Mouse (Mus musculus): ENCODE data around the gene Asb7. TPM values are rescaled to one million over a fixed set of nuclear protein-coding genes. Genes with fewer than 3 reads are reported as not detected.

Gene Asb7
- polyA plus RNA-seq, 1 experiment from 2014 or later = 9.9 TPM

DNA sequence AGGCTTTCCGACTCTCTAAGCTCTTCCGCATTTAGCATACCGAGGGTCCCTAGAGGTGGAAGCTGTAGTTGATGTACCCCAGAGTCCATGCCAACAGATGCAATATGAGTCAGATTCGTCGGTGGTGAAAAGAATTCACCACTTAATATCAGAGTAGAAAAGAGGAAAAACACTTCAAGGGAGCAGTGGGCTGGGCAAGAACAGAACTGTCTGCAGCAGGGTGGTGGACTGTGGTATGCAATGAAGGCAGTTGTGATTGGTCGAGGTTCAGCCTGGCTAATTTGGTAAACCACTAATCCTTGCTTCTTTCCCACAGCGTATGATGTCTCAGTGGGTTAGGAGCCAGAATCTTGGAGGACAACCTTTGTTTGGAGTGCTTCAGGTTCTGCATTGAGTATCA is 13.3 kb upstream of the Asb7 start:
- Histone ChIP-seq H3K4me2 (no peak overlapping the region), H3K36me3 (peaks cover 67% of the 10 kb centered on the region), H3K27me3 (replicated peaks) (no peaks in the 10 kb centered on the region), H3K4me3 (no peak overlapping the region), H3K9me3 (no peaks in the 10 kb centered on the region), H3K27ac (replicated peaks) (no peak overlapping the region), H3K4me1 (peaks cover 3% of the 10 kb centered on the region; the same call in 1 of the 2 replicates), H3K9ac (no peak overlapping the region)
- WGBS = 79% methylated on average over 7 of the region's 7 CpGs
- no peak for ATAC-seq (ENCODE audit: extremely low read depth, insufficient number of reproducible peaks, low FRiP score, low TSS enrichment)

DNA sequence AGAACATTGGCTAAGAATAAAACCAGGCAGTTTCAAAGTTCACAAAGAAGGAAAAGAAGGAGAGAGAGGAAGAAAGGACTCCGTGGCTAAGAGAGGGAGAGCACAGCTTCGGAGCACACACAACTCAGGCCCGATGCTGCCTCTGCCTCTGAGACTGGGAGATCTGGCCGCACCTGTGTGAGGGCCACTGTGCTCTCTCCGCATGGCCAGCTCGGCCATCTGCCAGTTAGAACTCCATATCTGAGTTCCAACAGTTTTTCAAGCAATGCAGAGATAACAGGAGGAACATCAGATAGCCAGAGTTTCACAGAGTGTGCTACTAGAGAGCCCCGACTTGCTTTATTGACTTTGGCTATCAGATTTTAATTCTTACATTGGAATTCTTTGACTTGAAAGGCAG is 5.1 kb upstream of the Asb7 start:
- no peak overlapping the region for H3K4me3 ChIP-seq
- peaks cover 15% of the 10 kb centered on the region for H3K4me1 ChIP-seq
- no peak overlapping the region for H3K4me2 ChIP-seq
- H3K27ac ChIP-seq (replicated peaks) = no peak overlapping the region
- 44% methylated on average over 7 of the region's 7 CpGs for WGBS
- no peaks in the 10 kb centered on the region for H3K9me3 ChIP-seq
- no peaks in the 10 kb centered on the region for H3K27me3 ChIP-seq (replicated peaks)
- no peak overlapping the region for H3K9ac ChIP-seq
- no peak for ATAC-seq (ENCODE audit: extremely low read depth, insufficient number of reproducible peaks, low FRiP score, low TSS enrichment)
- peaks cover 27% of the 10 kb centered on the region for H3K36me3 ChIP-seq

DNA sequence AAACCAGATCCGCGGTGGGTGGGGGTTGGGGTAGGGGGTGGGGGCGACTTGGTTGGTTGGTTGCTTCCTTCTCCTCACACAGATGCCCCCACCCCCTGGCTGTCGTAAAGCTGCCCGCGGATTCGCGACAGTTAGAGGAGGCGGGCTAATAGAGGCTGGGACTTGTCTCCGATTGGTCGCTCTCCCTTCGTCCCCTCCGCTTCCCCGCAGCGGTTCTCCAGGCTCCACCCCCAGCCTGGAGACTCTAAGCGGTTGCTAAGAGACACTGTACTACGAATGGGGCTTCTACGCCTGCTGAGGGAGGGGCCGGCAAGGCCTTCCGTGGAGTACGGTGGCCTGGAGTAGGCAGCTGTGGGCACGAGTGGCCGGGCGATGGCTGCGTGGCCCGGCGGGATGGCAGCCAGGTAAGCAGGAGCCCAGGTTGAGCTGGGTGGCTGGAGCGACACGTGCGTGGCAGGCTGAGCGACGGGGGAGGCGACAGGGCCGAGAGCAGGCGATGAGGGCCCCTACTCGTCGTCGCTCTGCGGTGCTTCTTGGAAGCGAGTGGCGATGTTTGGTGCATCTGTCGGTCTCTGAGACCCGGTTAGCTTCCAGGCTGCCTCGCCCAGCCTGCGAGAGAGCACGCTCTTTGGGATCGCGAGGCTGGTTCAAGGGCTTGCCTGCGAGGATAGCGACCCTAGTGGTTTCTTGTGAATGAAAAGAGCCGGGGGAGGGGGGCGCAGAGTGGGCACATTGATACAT is 394 bp upstream of the Asb7 start, which contains the start of gene Lins1:
Gene Lins1, plus strand, starts transcription at position 270 of the 741 bp plus-strand sequence.
- under 1% methylated on average over 52 of the region's 52 CpGs for WGBS
- Histone ChIP-seq H3K27me3 (replicated peaks) (no peaks in the 10 kb centered on the region), H3K4me1 (peaks cover 20% of the 10 kb centered on the region), H3K27ac (replicated peaks) (peak within 1 kb of the TSS; percentile 81), H3K4me2 (peak within 1 kb of the TSS; percentile 98), H3K9ac (peak within 1 kb of the TSS; percentile 94), H3K9me3 (no peaks in the 10 kb centered on the region), H3K36me3 (peaks cover 17% of the 10 kb centered on the region), H3K4me3 (peak within 1 kb of the TSS; percentile 68)
- peak; percentile 99 for ATAC-seq (ENCODE audit: extremely low read depth, insufficient number of reproducible peaks, low FRiP score, low TSS enrichment)

DNA sequence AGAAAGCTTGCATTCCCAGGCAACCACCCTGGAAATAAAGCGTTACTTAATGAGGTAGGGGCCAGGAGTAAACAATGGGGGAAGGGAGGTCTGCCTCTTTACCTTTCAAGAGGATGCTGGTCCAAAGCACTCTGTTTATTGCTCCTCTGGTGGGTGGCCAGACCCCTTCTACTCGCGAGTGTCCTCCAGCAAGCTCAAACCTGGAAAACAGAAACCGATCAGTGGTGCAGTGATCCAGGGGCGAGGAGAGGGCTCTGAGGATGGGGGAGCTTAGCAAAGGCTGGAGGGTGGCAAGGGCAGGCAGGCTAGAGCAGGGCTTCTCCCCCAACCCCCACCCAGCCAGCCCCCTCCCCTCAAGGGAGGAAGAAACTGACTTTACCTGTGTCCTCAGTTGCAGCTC is 675 bp downstream of the Asb7 start:
- H3K4me3 ChIP-seq = peak overlapping the region; percentile 68
- H3K27ac ChIP-seq (replicated peaks) = peak overlapping the region; percentile 73
- no peak for ATAC-seq (ENCODE audit: extremely low read depth, insufficient number of reproducible peaks, low FRiP score, low TSS enrichment)
- no peaks in the 10 kb centered on the region for H3K9me3 ChIP-seq
- H3K4me2 ChIP-seq = peak overlapping the region; percentile 98
- H3K27me3 ChIP-seq (replicated peaks) = no peaks in the 10 kb centered on the region
- H3K4me1 ChIP-seq = peaks cover 17% of the 10 kb centered on the region
- H3K36me3 ChIP-seq = peaks cover 23% of the 10 kb centered on the region
- peak overlapping the region; percentile 94 for H3K9ac ChIP-seq
- WGBS = under 1% methylated on average over 5 of the region's 5 CpGs

DNA sequence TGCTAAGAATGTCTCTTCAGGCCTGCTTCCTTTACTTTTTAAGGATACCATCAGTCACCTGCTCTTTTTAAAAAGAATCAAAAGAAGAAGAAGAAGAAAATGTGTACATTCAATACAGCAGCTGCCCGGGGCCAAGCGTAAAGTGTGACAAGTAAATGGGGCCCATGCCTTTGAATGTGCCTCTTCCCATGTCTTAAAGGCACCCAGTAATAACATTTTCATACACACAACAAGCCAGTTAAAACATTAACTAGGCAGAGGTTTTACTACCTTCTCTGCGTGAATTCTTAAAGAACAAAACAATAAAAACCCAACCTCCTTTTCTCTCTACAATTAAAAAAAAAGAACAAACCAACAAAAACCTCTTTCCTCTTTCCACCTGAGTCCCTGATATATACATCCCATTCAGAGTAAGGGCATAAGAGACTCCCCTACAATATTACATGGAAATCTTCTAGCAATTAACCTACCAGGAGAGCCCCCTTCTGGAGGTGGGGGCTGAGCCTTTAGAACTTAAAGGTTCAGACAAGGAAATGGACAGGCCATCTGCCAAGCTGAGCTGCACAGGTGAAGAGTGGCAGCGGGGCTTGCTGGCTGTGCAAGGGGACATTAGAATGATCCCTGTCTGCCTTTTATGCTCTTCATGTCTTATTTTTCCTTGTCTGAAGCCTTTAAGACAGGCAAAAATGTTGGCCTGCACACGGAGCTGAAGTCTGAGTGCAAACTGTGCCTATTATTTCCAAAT is 7.1 kb downstream of the Asb7 start:
- no peak for ATAC-seq (ENCODE audit: extremely low read depth, insufficient number of reproducible peaks, low FRiP score, low TSS enrichment)
- Histone ChIP-seq H3K4me1 (no peaks in the 10 kb centered on the region), H3K9me3 (no peaks in the 10 kb centered on the region), H3K27ac (replicated peaks) (no peak overlapping the region), H3K4me2 (no peak overlapping the region), H3K27me3 (replicated peaks) (no peaks in the 10 kb centered on the region), H3K4me3 (no peak overlapping the region), H3K9ac (no peak overlapping the region), H3K36me3 (peaks cover 82% of the 10 kb centered on the region)
- 90% methylated on average over 5 of the region's 5 CpGs for WGBS

DNA sequence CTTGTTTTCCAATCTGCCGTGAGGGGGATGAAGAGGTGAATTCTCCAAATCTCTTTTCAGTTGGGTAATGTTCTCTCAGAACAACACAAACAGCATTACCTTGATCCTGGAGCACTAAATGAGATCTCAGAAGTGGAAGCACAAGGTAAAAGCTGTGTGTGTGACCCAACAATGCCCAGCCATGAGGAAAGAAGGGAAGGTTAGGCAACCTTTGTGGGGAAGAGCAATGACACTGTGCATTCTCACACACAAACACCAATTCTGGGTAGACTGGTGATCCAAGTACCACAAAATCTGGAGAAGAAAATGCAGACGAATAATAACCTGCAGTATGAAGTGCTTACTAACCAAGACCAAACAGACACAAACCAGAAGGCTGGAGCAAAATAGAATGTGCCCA is 13.6 kb downstream of the Asb7 start:
- Histone ChIP-seq H3K4me3 (no peak overlapping the region), H3K4me1 (peaks cover 9% of the 10 kb centered on the region), H3K4me2 (no peak overlapping the region), H3K36me3 (peaks cover 99% of the 10 kb centered on the region), H3K9ac (no peak overlapping the region), H3K27me3 (replicated peaks) (no peaks in the 10 kb centered on the region), H3K27ac (replicated peaks) (no peak overlapping the region), H3K9me3 (no peaks in the 10 kb centered on the region)
- ATAC-seq (ENCODE audit: extremely low read depth, insufficient number of reproducible peaks, low FRiP score, low TSS enrichment) = no peak
- 75% methylated on average over 2 of the region's 2 CpGs for WGBS

DNA sequence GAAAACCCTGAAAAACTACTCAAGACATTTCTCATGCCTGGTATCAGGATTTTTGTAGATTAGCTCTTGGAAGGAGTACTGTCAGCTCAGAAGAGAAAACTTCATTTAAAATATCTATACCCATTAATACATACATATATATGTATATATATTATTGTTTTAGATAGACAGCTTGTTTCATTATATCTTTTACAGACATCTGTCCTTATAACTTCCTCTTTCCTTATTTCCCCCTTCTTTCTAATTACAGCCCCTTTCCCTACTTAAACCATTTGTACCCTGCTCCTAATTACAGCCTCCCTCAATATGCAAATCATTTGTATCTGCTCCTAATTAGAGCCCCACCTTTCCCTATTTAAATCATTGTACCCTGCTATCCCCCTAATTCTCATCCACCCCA is 22.3 kb downstream of the Asb7 start:
- Histone ChIP-seq H3K36me3 (peaks cover 53% of the 10 kb centered on the region), H3K9me3 (peaks cover 10% of the 10 kb centered on the region), H3K4me1 (no peaks in the 10 kb centered on the region), H3K9ac (no peak overlapping the region), H3K4me2 (no peak overlapping the region), H3K27me3 (replicated peaks) (no peaks in the 10 kb centered on the region), H3K4me3 (no peak overlapping the region), H3K27ac (replicated peaks) (no peak overlapping the region)
- ATAC-seq (ENCODE audit: extremely low read depth, insufficient number of reproducible peaks, low FRiP score, low TSS enrichment) = no peak

DNA sequence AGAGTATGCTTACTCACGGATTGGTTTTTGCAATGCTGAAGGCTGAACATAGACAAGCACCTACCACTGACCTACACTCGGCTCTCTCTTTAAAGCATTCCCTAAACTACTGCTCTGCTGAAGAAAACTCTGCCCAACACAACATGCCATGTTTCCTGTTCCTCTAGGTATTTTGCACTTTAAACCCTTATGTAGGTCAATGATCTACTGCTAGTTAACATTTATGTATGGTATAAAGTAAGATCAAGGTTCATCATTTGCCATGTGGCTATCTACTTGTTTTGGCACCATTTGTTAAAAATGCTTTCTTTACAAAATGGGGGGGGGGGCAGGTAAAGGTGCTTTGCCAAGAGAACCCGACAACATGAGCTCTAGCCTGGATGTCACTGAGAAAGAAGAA is 25.8 kb downstream of the Asb7 start:
- WGBS = 80% methylated on average over 3 of the region's 3 CpGs
- Histone ChIP-seq H3K4me2 (no peak overlapping the region), H3K27ac (replicated peaks) (no peak overlapping the region), H3K36me3 (peaks cover 39% of the 10 kb centered on the region), H3K4me1 (peaks cover 8% of the 10 kb centered on the region; the same call in 1 of the 2 replicates), H3K9me3 (peaks cover 6% of the 10 kb centered on the region), H3K9ac (no peak overlapping the region), H3K27me3 (replicated peaks) (no peaks in the 10 kb centered on the region), H3K4me3 (no peak overlapping the region)
- ATAC-seq (ENCODE audit: extremely low read depth, insufficient number of reproducible peaks, low FRiP score, low TSS enrichment) = no peak

DNA sequence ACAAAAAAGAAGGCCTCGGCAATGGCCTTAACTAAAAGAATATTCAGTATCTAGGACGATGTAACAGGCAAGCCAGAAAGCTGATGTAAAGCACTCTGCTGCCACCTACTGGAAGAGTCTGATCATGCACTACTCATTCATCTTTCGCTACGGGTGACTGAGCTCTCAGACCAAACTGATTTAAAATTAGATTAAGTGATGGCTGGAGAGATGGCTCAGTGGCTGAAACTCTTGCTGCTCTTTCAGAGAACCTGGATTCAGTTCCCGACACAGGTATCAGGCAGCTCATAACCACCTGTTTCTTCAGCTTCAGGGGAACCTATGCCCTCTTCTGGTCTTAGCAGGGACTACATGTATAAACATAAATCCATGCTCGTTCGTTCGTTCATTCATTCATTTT is 27.8 kb downstream of the Asb7 start:
- no peak overlapping the region for H3K27ac ChIP-seq (replicated peaks)
- H3K27me3 ChIP-seq (replicated peaks) = no peaks in the 10 kb centered on the region
- no peaks in the 10 kb centered on the region for H3K9me3 ChIP-seq
- H3K9ac ChIP-seq = no peak overlapping the region
- peak overlapping the region; percentile 64 for H3K4me2 ChIP-seq
- 18% methylated on average over 8 of the region's 8 CpGs for WGBS
- H3K4me1 ChIP-seq = peaks cover 8% of the 10 kb centered on the region; the same call in 1 of the 2 replicates
- ATAC-seq (ENCODE audit: extremely low read depth, insufficient number of reproducible peaks, low FRiP score, low TSS enrichment) = no peak
- peak overlapping the region; percentile 47 for H3K4me3 ChIP-seq
- H3K36me3 ChIP-seq = peaks cover 45% of the 10 kb centered on the region

DNA sequence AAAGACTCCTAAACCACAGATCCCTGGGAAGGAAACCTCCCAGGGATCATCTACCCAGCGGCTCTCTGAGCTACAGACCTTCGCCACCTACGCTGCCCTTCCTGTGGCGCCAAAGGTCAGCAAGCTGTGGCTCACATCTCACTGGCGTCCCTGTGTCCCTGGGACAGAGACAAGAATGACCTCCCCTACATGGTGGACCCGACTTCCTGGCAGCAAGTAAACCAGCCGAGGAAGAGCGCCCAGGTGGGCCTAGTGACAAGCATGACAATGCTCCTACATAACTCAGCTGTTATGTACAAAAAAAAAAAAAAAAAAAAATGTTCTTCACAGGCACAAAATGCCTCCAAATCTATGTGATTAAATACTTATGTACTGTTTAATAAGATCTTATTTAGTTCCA is 28.4 kb downstream of the Asb7 start:
- ATAC-seq (ENCODE audit: extremely low read depth, insufficient number of reproducible peaks, low FRiP score, low TSS enrichment) = no peak
- Histone ChIP-seq H3K9me3 (no peaks in the 10 kb centered on the region), H3K27me3 (replicated peaks) (no peaks in the 10 kb centered on the region), H3K4me2 (no peak overlapping the region), H3K9ac (no peak overlapping the region), H3K4me3 (no peak overlapping the region), H3K4me1 (peaks cover 8% of the 10 kb centered on the region; the same call in 1 of the 2 replicates), H3K36me3 (peaks cover 45% of the 10 kb centered on the region), H3K27ac (replicated peaks) (no peak overlapping the region)
- 76% methylated on average over 8 of the region's 8 CpGs for WGBS

DNA sequence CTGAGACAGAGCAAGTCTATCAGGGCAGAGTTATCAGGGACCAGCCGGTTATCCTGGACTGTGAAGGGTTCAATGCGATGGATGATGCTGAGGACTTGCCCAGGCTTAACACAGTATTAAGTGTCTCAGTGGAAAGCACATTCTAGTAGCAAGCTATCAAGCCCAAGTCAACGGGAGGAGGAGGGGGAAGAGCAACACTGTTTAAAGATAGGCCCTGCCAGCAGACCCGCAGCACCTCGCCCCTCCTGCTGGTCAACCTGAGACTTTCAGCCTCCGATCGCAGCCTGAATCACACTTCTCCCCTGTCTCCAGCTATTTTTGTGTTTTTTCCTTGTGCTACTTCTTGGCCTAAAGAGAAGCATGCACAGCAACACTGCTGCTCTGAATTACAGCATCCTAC is 29.1 kb downstream of the Asb7 start:
- no peak for ATAC-seq (ENCODE audit: extremely low read depth, insufficient number of reproducible peaks, low FRiP score, low TSS enrichment)

More for the DNA sequence above, 29.1 kb downstream of the Asb7 start:
- H3K4me3 ChIP-seq = no peak overlapping the region
- WGBS = 46% methylated on average over 7 of the region's 7 CpGs
- H3K27ac ChIP-seq (replicated peaks) = no peak overlapping the region
- H3K36me3 ChIP-seq = peaks cover 51% of the 10 kb centered on the region
- H3K27me3 ChIP-seq (replicated peaks) = no peaks in the 10 kb centered on the region
- peaks cover 8% of the 10 kb centered on the region; the same call in 1 of the 2 replicates for H3K4me1 ChIP-seq
- H3K9ac ChIP-seq = 0 out of 2 replicates have a peak overlapping the region, but pooled peaks have one; percentile 24
- H3K4me2 ChIP-seq = no peak overlapping the region
- no peaks in the 10 kb centered on the region for H3K9me3 ChIP-seq
